Comparison of ENCODE assay signal across 10 mouse cellular contexts in genomic region chr5:48779376-48779775, GRCm38 (mm10).
"Had no signal": no experiment of that assay in that cellular context is flagged by ENCODE, and none has a peak within 500 bp of the region (broad histone marks: within the 10 kb centered on the region; RNA-seq: fewer than 3 reads in every experiment).

No protein-coding gene starts in this region.

- DNase-seq: kidney, postnatal 14 days; layer of hippocampus, postnatal 36 days; left cerebral cortex, postnatal 4 days; lung, adult 18-20 months; thymus, postnatal 4 days had no signal

- ATAC-seq: midbrain, embryonic 13.5 days had no signal

- H3K4me3 ChIP-seq: limb, embryonic 13.5 days; midbrain, embryonic 13.5 days; neural tube, embryonic 12.5 days had no signal

- H3K27ac ChIP-seq: limb, embryonic 13.5 days; liver, embryonic 14.5 days; midbrain, embryonic 13.5 days; neural tube, embryonic 12.5 days; stomach, postnatal 0 days had no signal
